Mouse (Mus musculus) right cerebral cortex, postnatal 14 days (tissue): Measurements from ENCODE around the gene Sae1.
"Not testable (repeated sequence)": the region's sequence is repeated elsewhere in the genome, so short reads cannot be mapped to it uniquely, and the experiment has no call there.

Experiments used
- DNase-seq: peaks from one replicate; pipeline ENCODE4 v3.0.0; 2022

The Sae1 gene

DNA sequence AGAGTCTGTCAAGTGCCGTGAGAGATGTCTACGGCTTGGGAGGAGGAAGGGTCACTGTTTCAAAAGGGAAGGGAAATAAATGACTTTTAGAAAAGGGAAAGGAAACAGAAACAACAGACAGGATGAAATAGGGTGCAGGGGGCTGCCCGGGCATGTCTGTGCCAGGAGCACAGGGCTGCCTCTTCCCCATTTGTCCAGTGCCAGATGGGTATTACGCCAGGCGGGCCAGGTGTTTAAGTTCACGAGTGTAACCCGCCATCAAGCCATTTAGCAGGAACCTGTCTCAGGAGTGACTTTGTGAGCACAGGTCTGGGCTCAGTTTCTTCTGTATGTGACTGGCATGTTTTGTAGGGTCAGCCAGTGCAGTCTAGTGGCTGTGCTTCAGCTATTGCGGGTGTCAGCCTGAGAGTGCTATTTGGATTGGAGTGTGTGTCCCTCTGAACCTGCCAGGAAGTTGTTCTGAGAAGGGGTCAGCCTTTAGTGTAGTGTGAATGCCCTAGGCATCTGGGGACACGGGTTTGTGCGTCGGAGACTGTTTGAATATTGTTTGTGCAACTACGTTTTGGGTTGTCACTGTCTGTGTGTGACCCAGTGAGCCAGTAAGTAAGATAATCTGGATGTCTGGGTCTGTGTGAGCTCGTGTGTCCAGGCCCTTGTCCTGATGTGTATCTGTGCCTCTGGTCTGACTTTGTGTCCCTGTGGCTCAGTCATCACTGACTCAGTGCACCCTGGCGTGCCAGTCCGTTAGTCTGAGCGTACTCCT, 78.9 kb downstream of the Sae1 start:
- DNase-seq = no peak

DNA sequence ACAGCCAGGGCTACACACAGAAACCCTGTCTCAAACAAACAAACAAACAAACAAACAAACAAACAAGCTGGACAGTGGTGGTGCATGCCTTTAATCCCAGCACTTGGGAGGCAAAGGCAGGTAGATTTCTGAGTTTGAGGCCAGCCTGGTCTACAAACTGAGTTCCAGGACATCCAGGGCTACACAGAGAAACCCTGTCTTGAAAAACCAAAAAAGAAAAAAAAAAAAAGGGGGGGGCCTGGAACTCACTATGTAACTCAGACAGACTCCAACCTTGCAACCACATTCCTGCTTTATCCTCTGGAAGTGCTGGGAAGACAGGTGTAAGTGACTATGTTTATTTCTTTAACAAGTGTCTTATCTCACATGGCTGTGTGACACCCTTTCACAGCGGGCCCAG, 79.5 kb downstream of the Sae1 start, which contains the start of gene Bbc3:
Gene Bbc3 (plus strand): TSS at position 301 of the 400 bp plus-strand sequence.
- DNase-seq = not testable (repeated sequence)

DNA sequence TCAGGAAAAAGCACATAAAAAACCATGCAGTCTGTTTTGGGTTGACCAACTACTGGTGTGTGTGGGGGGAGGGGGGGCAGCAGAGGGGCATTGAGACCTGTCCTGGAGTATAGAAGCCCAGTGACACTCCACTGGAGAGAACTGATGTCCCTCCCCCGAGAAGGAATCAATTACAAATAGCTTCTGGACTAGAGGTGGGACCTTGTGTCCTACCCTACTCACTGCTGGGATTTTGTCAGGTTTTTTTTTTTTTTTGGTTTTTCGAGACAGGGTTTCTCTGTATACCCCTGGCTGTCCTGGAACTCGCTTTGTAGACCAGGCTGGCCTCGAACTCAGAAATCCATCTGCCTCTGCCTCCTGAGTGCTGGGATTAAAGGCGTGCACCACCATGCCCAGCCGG, 80.5 kb downstream of the Sae1 start:
- not testable (repeated sequence) for DNase-seq

DNA sequence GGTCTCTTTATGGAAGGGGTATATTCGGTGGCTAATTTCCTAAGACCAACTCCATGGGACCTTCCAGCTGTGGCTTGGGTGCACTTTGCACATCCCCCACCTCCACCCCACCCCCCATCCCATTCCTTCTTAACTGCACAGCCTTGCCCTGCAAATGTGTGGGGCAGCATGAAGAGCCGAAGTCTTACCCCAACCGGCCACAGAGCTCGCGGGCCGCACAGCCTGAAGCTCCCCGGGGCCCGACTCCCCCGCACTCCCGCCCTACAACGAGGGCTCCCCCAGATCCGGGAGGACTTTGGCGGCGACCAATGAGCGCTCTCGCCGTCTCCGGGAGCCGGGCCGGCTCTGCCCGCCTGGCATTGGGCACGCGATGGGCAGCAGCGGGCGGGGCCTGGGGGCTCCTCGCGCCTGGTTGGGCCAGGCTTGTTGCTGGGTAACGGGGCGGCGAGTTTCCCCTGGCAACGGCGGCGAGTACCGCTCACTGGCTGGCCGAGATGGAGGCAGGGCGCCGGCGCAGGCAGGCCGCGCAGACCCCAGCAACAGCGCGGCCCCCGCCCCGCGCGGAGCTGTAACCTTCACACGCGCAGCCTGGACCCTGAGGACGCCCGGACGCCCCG, 88.1 kb downstream of the Sae1 start:
- DNase-seq = peak; percentile 97

DNA sequence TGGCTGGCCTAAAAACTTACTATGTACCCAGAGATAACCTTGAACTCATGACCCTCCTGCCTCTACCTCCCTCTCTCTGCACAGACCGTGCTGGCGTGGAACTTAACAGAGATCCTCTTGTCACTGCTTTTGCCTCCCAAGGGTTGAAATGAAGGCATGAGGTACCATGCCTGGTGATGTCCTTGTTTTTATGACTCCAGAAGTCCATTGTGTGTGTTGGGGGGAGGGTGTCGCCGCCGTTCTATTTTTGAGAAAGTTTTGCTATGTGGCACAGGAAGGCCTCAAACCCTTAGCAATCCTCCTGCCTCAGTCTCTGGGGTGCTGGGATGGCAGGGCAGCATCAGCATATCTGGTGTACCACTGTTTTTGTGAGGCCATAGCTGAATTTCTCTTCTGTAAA, 88.7 kb downstream of the Sae1 start:
- no peak for DNase-seq

DNA sequence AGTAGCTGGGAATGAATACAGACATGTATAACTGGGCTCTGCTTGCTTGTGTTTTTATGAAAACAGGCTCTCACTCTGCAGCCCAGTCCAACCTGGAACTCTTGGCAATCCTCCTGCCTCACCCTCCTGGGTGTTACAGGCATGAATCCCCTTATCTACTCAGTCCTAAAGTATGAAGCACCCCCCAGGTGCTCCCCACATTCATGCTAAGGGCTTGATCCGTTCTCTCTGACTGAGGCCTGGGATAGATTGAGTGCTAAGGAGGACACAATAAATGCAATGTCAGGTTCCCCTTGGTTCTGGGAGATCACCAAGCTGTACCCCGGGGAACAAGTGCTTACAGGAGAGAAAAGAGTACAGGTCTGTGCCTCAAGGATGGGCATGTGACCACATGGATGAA, 90.0 kb downstream of the Sae1 start:
- no peak for DNase-seq

DNA sequence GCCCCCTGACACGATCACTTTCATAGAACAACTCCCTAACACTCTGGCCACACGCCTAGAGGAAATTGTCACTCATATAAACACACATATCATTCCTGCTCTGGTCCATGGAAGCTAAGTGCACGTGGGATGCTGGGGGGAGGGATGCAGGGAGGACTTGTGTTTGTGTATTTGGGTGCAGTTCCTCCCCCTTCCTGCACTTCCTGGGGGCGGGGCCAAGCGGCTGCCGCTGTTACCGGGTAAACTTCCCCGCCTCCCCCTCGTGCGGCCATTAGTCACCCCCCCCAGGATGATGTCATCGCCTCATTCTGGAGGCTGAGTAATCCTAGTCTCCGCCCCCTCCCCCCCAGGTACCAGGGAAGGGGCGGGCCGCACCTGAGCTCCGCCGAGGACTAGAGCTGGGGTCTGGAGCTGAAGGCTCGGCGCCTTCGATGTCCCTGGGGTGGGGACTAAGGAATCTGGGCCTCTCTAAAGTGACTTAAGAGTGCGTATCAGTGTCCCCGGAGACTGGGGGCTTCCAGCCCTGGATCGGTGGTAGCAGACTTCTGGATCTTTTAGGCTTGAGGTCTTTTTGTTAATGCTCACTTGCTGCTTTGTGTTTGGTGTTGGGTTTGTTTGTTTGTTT, 90.7 kb downstream of the Sae1 start:
- DNase-seq = peak; percentile 82

DNA sequence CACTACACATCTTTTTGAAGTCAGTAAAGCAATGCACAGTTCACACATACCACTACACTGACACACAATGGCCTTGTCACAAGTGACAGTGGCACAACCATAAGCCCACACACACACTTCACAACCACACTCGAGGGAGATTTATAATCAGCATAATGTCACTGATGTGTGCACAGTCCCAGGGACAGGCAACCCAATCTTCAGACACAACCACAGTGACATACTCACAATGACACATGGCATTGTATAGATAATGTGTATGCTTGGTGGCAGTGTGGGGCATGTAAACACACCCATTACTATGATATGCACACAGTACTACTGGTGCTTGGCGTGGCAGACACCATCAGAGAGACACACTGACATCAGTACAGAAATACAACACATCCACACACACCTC, 91.5 kb downstream of the Sae1 start:
- no peak for DNase-seq

DNA sequence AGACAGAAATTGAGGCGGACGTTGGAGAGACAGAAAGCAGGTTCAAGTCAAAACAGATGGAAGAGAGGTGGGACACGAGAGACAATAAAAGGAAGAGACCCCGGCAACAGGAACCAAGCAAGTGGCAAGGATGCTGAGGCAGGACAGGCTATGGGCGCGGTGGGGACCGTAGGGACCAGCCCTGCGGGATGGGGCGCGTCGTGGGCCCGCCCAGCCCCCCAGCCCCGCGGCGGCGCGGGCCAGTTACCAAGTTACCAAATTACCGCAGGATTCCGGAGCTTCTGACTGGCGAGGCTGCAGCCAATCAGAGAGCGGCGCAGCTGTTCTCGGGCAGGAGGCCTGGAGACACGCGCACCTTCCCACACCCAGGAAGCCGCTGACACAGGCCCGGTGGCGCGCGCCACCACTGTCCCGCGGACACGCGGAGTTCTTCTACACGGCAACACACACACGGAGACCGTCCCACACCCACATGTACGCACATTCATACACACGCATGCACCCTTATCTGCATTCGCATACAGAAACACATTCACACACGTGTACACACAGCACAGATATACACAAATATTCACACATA, 92.2 kb downstream of the Sae1 start:
- peak; percentile 77 for DNase-seq

DNA sequence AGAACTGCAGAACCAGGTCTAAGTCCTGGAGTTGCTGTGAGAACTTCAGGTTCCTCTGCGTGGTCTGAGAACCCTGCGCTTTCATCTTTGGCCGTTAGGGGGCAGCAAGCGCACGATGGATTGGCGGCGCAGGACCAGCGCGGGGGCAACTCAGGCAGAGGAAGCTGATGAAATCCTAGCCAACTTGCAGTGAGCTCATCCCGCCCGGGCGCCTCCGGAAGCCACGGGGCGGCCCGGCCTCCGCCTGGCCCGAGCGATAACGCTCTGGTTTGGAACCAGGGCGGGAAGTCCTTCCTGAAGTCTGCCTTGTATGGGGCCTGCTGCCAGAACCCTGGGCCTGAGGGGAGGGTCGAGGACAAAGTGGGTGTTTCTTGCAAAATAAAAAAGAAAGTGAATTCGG, 92.8 kb downstream of the Sae1 start:
- DNase-seq = peak; percentile 93

DNA sequence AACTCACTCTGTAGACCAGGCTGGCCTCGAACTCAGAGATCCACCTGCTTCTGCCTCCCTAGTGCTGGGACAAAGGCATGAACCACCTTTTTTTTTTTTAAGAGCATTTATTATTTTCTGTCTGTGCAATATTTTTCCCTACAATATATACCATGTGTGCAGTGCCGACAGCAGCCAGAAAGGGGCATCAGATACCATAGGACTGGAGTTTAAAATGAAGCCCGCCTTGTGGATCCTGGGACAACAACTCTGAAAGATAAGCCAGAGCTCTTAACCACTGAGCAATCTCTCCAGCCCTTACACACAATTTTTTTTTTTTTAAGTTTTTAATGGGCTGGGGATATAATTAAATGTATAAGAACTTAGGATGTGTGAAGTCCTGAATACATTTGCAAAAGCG, 93.3 kb downstream of the Sae1 start:
- no peak for DNase-seq

DNA sequence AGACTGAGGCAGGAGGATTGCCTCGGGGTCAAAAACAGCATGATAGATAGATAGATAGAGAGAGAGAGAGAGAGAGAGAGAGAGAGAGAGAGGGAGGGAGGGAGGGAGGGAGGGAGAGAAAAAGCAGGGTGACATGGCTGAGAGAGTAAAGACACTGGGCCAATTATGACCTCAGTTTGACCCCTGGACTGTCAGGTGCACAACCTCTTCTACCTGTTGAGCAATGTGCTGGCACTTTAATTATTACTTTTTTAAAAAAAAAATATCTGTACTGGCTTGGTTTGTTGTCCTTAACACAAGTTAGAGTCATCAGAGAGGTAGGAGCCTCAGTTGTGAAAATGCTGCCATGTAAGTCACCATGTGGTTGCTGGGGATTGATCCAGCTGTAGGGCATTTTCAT, 99.8 kb downstream of the Sae1 start:
- DNase-seq = no peak

DNA sequence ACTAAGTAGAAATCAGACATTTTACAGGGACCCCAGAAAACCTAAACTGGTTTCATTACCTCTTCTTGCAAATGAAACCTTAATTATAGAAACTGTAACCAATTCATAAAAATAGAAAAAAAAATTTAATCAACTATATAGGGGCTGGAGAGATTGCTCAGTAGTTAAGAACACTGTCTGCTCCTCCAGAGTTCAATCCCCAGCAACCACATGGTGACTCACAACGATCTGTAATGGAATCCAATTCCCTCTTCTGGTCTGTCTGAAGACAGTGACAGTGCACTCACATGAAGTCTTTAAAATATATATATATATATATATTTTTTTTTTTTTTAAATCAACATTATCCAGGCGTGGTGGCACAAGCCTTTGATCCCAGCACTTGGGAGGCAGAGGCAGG, 100.6 kb downstream of the Sae1 start:
- no peak for DNase-seq

DNA sequence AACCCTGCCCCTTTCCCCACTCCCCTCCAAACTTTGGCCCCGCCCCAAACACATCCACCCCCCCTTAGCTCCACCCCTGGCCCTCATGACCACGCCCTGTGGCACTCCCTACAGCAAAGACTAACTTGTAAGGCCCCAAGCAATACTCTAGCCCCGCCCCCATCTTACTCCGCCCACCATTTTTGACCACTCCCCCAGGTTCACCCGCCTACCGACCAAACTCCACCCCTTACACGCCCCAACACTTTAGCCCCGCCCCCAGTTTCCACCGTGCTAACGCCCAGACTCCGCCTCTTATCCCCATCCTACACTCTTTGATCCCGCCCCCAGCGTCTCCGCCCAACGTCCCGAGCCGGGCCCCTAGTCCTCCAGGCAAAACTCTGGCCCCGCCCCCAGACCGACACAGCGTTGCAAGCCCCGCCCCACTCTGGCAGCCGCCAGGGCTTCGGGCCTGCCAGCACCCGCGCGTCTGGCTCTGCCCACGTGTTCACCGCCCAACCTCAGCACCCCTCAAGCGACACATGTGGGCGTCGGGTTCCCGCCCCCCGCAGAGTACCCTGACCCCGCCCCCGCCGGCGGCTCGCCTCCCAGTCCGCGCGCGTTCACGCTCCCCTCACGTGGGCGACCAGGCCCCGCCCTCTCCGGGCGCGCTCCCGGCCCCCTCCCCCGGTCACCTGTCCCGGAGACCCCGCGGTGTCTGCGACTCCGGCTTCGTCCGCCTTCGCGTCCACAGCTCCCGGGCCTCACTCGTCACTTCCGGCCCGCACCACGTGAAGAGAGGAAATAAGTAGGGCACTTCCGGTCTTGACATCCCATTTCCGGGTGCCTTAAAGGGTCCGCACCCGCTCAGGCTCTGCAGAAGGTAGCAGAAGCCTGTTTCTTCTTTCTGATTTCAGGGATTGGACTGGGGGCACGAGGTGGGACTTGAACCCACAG, 101.3 kb downstream of the Sae1 start, which contains the start of gene Ccdc9:
Gene Ccdc9 (minus strand): TSS at position 770 of the 936 bp plus-strand sequence.
- peak; percentile 100 for DNase-seq

DNA sequence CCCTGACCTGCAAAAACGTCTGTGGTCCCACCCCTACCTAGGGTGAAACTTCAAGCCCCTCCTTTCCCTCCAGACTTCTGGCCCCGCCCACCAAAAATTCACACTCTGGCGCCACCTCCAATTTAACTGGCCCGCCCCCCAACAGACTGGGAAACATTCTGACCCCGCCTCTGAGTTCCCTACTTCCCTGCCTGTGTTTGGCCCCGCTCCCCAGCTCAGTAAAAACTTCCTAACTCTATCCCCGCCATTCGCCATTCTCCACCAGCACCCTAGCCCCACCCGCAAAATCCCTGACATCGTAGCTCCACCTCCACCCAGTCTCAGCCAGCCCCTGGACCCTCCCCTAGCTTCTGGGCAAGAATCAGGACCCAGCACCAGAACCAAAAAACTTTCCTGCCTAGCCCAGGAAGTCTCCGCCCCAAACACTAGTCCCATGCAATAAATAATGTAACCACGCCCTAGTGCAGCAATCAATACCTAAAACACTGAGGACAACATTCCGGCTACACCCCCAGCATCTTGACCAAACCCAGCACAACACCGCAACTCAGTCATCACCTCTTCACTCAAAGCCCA, 102.1 kb downstream of the Sae1 start:
- DNase-seq = peak; percentile 38

DNA sequence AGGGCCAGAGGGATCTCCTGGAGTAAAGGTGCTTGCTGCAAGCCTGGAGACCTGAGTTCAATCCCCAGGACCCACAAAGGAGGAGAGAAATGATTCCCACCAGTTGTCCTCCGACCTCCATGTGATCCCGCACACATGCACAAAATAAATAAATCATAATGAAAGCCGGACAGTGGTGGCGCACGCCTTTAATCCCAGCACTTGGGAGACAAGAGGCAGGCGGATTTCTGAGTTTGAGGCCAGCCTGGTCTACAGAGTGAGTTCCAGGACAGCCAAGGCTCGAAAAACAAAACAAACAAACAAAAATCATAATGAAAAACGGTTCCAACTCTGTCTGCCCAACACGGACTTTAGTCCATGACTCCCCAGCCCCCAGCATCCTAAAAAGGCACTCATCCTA, 102.7 kb downstream of the Sae1 start:
- DNase-seq = no peak

DNA sequence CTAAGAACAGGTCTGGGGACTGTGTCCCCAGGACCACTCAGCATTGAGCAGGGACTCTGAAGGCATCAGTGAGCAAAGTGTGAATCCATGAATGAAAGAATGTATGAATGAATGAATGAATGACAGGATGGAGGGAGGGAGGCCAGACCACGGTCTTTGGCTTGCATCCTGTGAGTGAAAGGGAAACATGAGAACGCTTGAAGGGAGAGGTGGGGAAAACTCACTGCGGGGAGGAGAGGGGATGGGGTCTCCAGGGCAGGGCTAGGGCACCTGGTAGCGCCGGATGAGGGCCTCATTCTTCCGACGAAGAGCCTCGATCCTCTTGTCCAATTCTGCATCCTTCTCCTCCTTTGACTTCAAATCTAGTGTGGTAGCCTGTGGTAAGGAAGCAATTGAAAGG, 103.6 kb downstream of the Sae1 start:
- DNase-seq = no peak

DNA sequence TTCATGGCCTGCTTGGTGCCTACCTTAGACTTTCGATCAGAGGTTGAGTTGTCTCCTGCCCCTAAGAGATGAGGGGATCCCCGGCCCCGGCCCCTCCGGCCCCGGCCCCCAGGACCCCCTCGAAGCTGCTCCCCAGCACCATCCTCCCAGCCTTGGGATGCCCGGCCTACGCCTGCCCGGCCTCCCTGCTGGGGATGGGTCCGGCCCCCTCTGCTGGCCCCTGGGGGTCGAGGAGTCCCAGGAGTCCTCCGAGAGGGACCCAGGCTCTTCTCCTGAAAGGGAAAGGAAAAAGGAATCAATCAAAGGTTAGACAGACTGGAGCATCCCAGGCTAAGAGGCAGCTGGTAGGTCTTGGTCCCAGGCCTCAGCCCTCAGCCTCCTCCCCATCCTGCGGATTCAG, 105.3 kb downstream of the Sae1 start:
- DNase-seq = no peak

DNA sequence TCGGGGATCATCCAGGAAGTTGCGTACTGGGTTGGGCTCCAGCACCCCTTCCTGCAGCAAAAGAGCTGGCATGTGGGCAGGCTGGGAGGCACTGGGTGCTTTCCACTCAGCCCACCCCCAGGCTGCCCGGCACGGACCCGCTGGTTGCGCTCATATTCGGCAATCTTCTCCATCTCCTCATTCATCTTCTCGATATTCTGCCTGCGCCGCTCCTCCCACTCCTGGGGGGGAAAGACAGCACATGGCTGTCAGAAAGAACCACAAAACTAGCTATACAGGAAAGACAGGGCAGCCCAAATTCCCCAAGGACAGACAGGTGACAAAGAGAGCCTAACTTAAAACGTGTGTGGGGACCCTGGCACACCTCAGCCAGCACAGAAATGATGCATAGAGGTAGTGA, 106.9 kb downstream of the Sae1 start:
- DNase-seq = no peak

DNA sequence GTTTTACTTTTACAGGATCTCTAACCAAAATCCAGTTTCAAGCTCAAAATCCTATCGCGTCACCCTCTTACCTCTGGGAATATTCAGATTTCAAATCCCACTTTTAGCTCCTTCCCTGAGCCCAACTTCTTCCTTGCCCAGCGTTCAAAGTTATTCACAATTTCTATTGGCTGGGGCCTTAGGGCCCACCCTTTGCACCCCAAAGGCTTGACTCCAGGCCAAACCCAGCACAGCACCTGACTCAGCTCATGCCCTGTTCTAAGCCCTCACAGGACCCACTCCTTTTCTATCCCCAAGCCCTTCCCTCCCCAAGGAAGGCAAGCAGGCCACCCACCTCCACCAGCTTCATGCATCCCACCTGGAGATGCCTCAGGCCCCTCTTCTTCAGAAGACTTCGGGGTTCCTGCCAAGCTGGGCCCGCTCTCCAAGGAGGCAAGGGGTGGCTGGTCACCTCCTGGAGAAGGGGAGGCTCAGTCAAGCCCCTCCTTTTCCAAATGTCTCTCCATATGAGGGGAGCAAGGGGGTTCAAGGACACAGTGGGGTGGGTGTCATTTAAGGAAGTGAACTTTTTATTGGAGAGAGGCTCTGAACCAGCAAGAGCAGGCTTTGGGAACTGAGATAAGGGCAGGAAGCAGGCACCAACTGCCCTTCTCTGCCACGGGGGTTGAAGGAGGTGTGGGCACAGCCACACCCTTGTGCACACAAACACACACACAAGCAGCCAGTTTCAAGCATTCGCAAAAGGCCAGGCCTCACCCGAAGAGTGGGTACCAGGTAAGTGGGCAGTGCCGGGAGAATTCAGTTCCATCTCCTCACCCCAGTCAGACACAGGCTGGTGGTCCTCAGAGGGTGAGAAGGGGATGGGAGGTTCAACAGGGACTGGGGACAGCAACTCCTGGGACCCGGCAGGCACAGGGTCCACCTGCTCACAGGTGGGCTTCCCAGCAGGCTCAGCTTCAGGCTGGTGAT, 112.4 kb downstream of the Sae1 start:
- DNase-seq = no peak

DNA sequence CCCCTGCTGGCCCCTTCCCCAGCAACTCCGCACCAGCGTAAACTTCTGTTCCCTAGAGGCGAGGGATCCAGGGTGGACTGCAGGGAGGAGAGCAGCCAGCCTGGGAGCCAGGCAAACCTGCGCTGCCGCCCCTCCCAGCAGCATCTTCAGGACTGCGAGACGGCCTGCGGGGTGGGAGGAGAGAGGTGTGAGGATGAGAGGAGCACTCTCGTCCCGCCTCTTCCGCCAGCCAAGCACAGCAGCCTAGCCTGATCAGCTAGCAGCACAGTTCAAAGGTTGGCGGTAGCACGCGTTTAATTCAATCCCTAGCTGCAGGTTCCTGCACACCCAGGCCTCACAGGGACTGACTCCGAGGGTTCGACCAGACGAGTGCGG, 113.9 kb downstream of the Sae1 start:
- peak; percentile 50 for DNase-seq
